Mouse (Mus musculus) right cerebral cortex, adult 2 months (tissue): ENCODE data around the gene Pqbp1.

Source experiments
- DNase-seq, 2 experiments: peaks; one replicate each; pipeline ENCODE4 v3.0.0; 2021 to 2022; ENCODE audit warnings: low spot score in 2 of 2

The Pqbp1 gene

DNA sequence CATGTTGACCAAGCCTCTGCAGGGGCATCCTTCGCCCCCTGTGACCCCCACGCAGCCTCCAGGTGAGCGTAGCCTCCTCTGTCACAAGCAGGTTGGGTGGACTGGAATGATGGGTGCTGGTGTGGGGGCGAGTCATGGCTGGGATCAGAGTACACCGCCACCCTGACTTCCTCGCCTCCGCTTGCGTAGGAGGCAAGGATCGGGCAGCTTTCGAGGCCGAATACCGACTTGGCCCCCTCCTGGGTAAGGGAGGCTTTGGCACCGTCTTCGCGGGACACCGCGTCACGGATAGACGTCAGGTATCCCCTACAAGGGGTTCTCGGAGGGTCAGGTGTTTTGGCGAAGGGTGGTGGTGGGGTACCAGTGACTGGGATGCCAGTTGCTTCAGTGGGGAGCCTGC is 20.6 kb downstream of the Pqbp1 start:
- DNase-seq = peak; percentile 32 to 40

DNA sequence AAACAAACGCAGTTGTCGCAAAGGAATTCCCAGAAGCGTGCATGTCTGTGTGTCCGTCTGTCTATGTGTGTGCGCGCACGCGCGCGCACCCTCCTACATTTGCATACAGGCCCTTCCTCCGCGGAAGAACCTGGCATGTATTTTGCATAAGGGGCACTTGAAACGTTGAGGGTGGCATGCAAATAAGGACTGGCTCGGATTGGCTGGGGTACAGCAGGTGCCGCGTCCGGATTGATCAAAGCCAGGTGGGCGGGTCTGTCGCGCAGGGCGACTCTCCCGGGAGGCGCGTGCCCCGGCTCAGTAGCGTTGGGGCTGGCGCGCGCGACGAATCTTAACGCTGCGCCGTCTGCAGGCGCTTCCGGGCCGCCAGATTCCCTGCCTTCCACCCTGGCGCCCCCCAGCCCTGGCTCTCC is 21.1 kb downstream of the Pqbp1 start, which contains the start of gene Pim2:
Gene Pim2, plus strand, starts transcription at position 256 of the 413 bp plus-strand sequence.
- peak; percentile 80 to 81 for DNase-seq

DNA sequence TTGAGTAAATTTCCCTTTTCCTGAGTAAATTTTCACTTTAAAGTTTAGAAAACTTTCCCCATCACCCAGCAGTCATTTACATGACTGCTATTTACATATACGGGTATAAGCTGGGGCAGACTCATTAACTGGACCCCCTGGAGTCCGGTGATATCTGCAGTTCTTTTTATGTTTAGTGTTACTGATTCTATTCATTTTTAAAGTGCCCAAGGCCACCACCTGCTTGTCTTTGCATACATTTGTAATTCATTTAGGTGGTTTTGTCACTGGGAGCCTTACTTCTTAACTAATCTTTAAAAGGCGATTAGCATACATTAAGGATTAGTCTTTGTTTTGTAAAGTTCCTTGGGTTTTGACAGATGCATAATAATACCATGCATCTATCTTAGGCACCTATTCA is 29.2 kb downstream of the Pqbp1 start:
- no peak for DNase-seq

DNA sequence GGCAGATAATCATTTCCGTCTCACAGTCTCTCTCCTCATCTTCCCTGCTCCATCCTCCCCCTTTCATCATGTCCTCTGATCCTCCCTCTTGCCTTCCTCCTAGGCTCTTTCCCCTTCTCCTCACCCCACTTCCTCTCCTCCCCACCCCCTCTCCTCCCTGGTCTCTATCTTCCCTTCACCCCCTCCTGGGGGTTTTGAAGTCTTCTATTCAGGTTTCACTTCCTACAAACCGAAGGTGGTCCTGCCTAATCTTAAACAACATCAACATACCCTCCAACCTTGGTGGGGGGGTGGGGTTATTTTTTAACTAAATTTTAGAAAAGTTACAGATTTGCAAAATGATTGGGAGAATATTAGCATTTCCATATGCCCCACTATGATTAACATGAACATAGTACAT is 30.6 kb downstream of the Pqbp1 start:
- no peak for DNase-seq

DNA sequence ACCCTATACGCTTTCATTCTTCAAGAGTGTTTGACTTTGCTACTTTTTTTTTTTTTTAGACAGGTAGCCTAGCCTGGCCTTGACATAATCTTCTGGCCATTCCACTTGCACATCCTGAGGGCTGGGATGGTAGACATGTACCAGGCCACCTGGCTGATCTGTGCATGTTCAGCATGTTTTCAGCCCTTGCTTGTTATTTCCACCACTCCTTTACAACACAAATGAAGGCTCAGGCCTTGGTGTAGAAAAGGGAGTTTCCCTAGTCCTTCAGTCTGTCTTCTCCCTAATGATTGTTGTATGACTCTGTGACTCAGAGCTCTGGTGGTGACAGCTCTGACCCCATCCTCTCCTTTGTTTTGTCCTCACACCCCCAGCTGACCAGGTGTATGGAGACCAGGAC is 31.9 kb downstream of the Pqbp1 start:
- DNase-seq = no peak

DNA sequence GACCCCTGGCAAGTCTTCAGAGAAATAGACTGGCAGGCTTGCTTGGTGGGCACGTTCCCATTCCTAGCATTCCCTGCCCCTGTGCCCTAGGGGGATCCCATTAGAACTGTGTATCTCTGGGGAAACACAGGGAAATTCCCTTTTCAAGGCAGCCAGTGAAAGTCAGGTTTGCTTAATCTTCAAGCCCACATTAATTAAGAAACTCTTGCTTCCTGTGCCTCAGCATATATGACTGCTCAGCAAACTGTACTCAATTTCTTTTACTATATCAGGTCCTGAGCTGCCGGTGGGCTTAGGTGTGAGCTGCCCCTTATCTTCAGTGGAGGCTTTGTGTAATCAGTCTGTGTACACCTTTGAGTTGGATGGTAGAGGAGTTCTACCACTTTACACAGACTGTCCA is 33.3 kb downstream of the Pqbp1 start:
- DNase-seq = no peak

DNA sequence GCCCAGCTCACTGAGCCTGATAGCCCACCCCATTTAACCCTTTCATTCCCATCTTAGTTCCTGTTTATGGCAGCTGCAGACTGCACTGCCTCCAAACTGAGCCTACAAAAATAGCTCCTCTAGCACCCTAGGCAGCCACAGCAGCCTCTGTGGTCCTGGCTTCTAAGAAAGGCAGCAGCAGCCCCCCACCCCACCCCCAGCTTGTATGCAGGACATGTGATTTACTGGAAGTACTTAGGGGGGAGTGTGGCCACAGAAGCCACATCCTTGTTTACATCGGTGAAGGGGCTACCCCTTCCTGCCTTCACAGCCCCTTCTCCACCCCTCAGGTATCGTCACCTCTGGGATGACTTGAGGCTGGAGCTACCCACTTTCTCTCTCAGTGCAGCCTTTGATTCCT is 33.7 kb downstream of the Pqbp1 start:
- DNase-seq = no peak

DNA sequence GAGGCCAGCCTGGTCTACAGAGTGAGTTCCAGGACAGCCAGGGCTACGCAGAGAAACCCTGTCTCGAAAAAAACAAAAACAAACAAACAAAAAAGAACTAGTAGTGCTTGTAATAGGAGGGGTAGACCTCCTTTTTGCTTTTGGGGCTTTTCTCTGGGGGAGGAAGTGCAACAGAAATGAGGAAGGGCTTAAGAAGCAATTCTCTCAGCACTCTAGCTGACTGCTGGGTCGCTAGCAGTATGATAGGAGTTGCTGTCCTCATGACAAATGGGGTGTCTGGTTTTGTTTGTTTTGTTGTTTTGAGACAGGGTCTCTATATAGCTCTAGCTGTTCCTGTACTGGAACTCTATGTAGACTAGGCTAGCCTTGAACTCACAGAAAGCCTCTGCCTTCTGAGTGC is 34.5 kb downstream of the Pqbp1 start:
- DNase-seq = no peak

DNA sequence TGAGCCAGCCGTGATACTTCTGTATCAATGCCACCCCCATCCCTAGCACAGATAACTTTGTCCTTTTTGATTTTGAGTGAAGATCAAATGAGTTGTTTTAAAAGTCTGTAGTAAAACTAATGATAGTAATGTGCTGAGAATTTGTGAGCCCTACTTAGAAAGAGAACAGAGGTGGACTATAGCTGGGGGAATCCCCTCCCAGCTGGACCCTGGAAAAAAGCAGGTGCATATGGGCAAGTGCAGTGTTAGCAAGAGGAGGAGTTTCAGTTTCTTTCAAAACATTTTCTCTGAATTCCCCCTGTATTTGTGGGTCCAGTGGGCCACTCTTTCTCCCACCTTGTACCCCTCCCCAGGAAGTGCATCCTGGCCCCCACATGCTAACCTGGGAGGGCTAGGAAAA is 35.9 kb downstream of the Pqbp1 start:
- no peak for DNase-seq

DNA sequence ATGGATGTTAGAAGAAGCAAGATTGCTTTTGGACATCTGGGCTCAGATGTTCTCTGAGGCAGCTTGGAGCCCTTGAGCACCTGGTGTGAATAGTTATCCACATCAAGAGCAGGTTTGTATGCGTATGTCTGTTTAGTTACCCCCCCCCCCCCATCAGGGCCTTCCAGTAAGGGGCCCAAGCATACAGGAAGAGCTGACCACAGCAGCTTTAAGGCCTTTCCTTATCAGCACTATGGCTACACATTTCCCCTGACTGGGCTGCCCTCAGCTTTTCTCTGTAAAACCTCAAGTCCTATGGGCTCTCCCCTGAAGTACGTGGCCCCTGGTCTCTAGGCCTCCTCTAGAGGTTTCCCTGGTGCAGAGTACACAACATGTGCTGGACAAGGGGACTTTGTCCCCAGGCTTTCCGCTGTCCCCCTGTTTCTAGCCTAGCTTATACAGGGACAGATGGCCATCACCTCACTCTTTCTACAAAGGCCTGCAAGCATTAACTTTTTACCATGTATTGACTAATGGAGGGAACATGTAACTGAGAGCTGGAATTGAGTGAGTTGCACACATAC is 39.8 kb downstream of the Pqbp1 start:
- no peak for DNase-seq

DNA sequence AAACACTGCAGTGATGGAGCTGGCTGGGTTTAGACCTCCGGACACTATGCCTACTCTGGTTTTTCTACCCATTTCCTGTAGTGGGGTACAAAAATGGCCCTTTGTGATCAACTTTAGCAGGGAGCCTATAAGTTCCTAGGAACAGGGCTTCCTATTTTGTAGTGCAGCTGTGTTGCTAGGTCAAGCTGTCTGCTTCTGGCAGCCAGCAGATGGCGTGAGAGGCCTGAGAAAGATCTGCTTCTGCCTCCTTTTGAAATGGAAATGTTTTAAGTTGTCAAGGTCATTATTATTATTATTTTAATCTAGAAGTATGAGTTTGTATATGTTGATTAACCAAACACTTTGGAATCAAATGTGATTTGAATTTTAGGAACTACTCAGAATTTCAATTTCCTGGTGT is 44.5 kb downstream of the Pqbp1 start:
- peak; percentile 29 to 35 for DNase-seq

DNA sequence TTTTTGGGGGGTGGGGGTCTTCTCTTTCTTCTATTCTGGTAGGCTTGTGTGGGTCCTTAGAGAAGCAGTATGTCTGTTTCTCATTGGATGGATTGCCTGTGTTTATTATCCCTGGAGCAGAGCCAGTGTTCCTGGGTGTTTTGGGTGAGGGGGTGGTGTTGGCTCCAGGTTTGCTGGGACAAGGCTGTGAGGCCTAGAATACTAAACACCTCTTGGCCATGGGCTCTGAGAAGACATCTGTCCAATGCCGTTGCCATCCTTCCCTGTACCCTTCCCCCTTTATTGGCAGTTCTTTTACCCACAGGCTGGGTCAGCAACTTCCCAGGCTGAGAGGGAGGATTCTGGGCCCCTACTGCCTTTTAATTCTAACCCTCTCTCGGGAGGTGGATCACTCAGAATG is 51.2 kb downstream of the Pqbp1 start:
- peak in 1 of 2 experiments; percentile 5 for DNase-seq
